Mouse (Mus musculus) liver, embryonic 14.5 days (tissue): ENCODE data around the gene Hoxd4.

Source experiments
- CTCF ChIP-seq: IDR thresholded peaks from 2 replicates; pipeline ENCODE4 v1.5.1; 2016; ENCODE audit warnings: antibody characterized with exemption, low read depth, control low read depth
- EP300 ChIP-seq: IDR thresholded peaks from 2 replicates; pipeline ENCODE4 v1.6.1; 2016; ENCODE audit warnings: antibody characterized with exemption, low read depth

- no peak for TF ChIP-seq CTCF
- TF ChIP-seq EP300 = no peak
Observed at GRCm38 (mm10) chr2:74731799-74732512, 20.2 kb downstream of the Hoxd4 start.
